Mouse (Mus musculus) forebrain, postnatal 0 days (tissue): ENCODE data around the gene Pde1a. TPM values are rescaled to one million over a fixed set of nuclear protein-coding genes. Genes with fewer than 3 reads are reported as not detected.

ENCODE experiments used
- ATAC-seq: fragments of 200-750 bp; cut with Nextera tagmentation; 2 replicates; pipeline ENCODE4 v1.8.0; 2017; ENCODE audit warnings: mild to moderate bottlenecking, moderate library complexity
- DNase-seq: peaks from one replicate; pipeline ENCODE4 v3.0.0-alpha.2; 2015
- H3K27ac ChIP-seq: fragments of 300-500 bp; sonication (generic); 2 replicates; pipeline ENCODE4 v1.5.1; 2014; ENCODE audit warnings: low read depth, mild to moderate bottlenecking, antibody characterized with exemption, low read length, moderate library complexity, mixed read lengths
- H3K27me3 ChIP-seq: fragments of 300-500 bp; sonication (generic); 2 replicates; pipeline ENCODE4 v1.6.1; 2014; ENCODE audit warnings: mild to moderate bottlenecking, low read length, mixed read lengths; ENCODE audit not compliant: insufficient read depth
- H3K36me3 ChIP-seq: fragments of 300-500 bp; sonication (generic); 2 replicates; pipeline ENCODE4 v1.6.1; 2014; ENCODE audit warnings: mild to moderate bottlenecking, moderate library complexity; ENCODE audit not compliant: insufficient read depth
- H3K4me1 ChIP-seq: fragments of 300-500 bp; sonication (generic); 2 replicates; pipeline ENCODE4 v1.6.1; 2014; ENCODE audit warnings: antibody characterized with exemption; ENCODE audit not compliant: insufficient read depth
- H3K4me2 ChIP-seq: fragments of 300-500 bp; sonication (generic); 2 replicates; pipeline ENCODE4 v1.6.1; 2014; ENCODE audit warnings: low read depth, mild to moderate bottlenecking, moderate library complexity
- H3K4me3 ChIP-seq: fragments of 300-500 bp; sonication (generic); 2 replicates; pipeline ENCODE4 v1.5.1; 2014; ENCODE audit warnings: low read depth, low read length, mixed read lengths
- H3K9ac ChIP-seq: fragments of 300-500 bp; sonication (generic); 2 replicates; pipeline ENCODE4 v1.6.1; 2014; ENCODE audit warnings: mild to moderate bottlenecking
- H3K9me3 ChIP-seq: fragments of 300-500 bp; sonication (generic); 2 replicates; pipeline ENCODE4 v1.6.1; 2016; ENCODE audit warnings: low read length
- CTCF ChIP-seq: sonication (generic); IDR thresholded peaks from 2 replicates; pipeline ENCODE4 v1.5.1; 2016; ENCODE audit warnings: antibody characterized with exemption, control low read depth, low read depth
- WGBS: fragments of 180-500 bp; shearing (Covaris S2); extraction: QIAGEN DNeasy Blood & Tissue Kit; methylation state at CpG from one replicate; pipeline ENCODE4 v1.1.7; 2014; 5-methylcytosine and 5-hydroxymethylcytosine counted together
- polyA plus RNA-seq: library from polyadenylated mRNA; unstranded; fragments of >200 nt; fragmentation: Nextera tagmentation; extraction: Ambion mirVana; gene quantifications from 2 replicates; pipeline ENCODE4 v1.2.1, GENCODE M21; 2015
- total RNA-seq: library from RNA; depleted of rRNA; stranded (reverse); fragments of >200 nt; gene quantifications from 2 replicates; pipeline ENCODE4 v1.2.3, GENCODE M21; 2014

The Pde1a gene
- total and polyA plus RNA-seq, 2 experiments from 2014 or later, result 45.8 to 48.9 TPM

- no peak for TF ChIP-seq CTCF
- H3K4me1 ChIP-seq, result no peaks in the 10 kb centered on the region
- no peaks in the 10 kb centered on the region for H3K27me3 ChIP-seq
- DNase-seq (no peak), ATAC-seq (no peak)
- H3K9me3 ChIP-seq, result no peaks in the 10 kb centered on the region
- H3K9ac ChIP-seq, result no peak overlapping the region
- H3K4me3 ChIP-seq, result no peak overlapping the region
- no peak overlapping the region for H3K4me2 ChIP-seq
- no peaks in the 10 kb centered on the region for H3K36me3 ChIP-seq
- no peak overlapping the region for H3K27ac ChIP-seq
- WGBS, result 87% methylated on average over 4 of the region's 4 CpGs
These were observed 164.3 kb downstream of the Pde1a start for GRCm38 (mm10) chr2:79964964-79965363.

- no peak overlapping the region for H3K27ac ChIP-seq
- no peaks in the 10 kb centered on the region for H3K9me3 ChIP-seq
- H3K36me3 ChIP-seq, result no peaks in the 10 kb centered on the region
- 81% methylated on average over 4 of the region's 4 CpGs for WGBS
- DNase-seq (no peak), ATAC-seq (no peak)
- H3K4me1 ChIP-seq, result no peaks in the 10 kb centered on the region
- H3K4me2 ChIP-seq, result no peak overlapping the region
- H3K4me3 ChIP-seq, result no peak overlapping the region
- H3K27me3 ChIP-seq, result no peaks in the 10 kb centered on the region
- no peak overlapping the region for H3K9ac ChIP-seq
- TF ChIP-seq CTCF, result no peak
These were observed 167.8 kb downstream of the Pde1a start for GRCm38 (mm10) chr2:79961421-79961820.

GRCm38 (mm10) chr2:79957659-79958340, 171.5 kb downstream of the Pde1a start:
- WGBS, result 88% methylated on average over 6 of the region's 6 CpGs
- ATAC-seq (no peak), DNase-seq (no peak)
- H3K4me2 ChIP-seq, result no peak overlapping the region
- no peak overlapping the region for H3K4me3 ChIP-seq
- no peak overlapping the region for H3K9ac ChIP-seq
- H3K36me3 ChIP-seq, result no peaks in the 10 kb centered on the region
- H3K27me3 ChIP-seq, result no peaks in the 10 kb centered on the region
- no peak overlapping the region for H3K27ac ChIP-seq
- no peaks in the 10 kb centered on the region for H3K9me3 ChIP-seq
- TF ChIP-seq CTCF, result no peak
- H3K4me1 ChIP-seq, result no peaks in the 10 kb centered on the region

GRCm38 (mm10) chr2:79945898-79946675, 183.2 kb downstream of the Pde1a start:
- ATAC-seq (no peak), DNase-seq (no peak)
- no peaks in the 10 kb centered on the region for H3K27me3 ChIP-seq
- H3K27ac ChIP-seq, result no peak overlapping the region
- no peak overlapping the region for H3K9ac ChIP-seq
- no peak overlapping the region for H3K4me3 ChIP-seq
- no peaks in the 10 kb centered on the region for H3K4me1 ChIP-seq
- 79% methylated on average over 8 of the region's 8 CpGs for WGBS
- no peaks in the 10 kb centered on the region for H3K9me3 ChIP-seq
- TF ChIP-seq CTCF, result no peak
- no peak overlapping the region for H3K4me2 ChIP-seq
- no peaks in the 10 kb centered on the region for H3K36me3 ChIP-seq

GRCm38 (mm10) chr2:79934660-79935059, 194.6 kb downstream of the Pde1a start:
- Histone ChIP-seq H3K9ac (no peak overlapping the region), H3K4me3 (no peak overlapping the region), H3K4me2 (no peak overlapping the region), H3K4me1 (no peaks in the 10 kb centered on the region), H3K27ac (no peak overlapping the region), H3K9me3 (no peaks in the 10 kb centered on the region), H3K36me3 (no peaks in the 10 kb centered on the region), H3K27me3 (no peaks in the 10 kb centered on the region)
- ATAC-seq (no peak), DNase-seq (no peak)
- WGBS, result 47% methylated on average over 5 of the region's 5 CpGs
- no peak for TF ChIP-seq CTCF

- ATAC-seq, result no peak
- Histone ChIP-seq H3K4me2 (no peak overlapping the region), H3K27ac (no peak overlapping the region), H3K4me3 (no peak overlapping the region), H3K27me3 (no peaks in the 10 kb centered on the region), H3K9ac (no peak overlapping the region), H3K36me3 (no peaks in the 10 kb centered on the region), H3K4me1 (no peaks in the 10 kb centered on the region), H3K9me3 (no peaks in the 10 kb centered on the region)
- TF ChIP-seq CTCF, result no peak; the same call in 1 of the 2 replicates
- DNase-seq, result no peak
These were observed 206.9 kb downstream of the Pde1a start for GRCm38 (mm10) chr2:79922356-79922755.

- Histone ChIP-seq H3K36me3 (no peaks in the 10 kb centered on the region), H3K4me1 (no peaks in the 10 kb centered on the region), H3K27me3 (no peaks in the 10 kb centered on the region), H3K4me2 (no peak overlapping the region), H3K27ac (no peak overlapping the region), H3K4me3 (no peak overlapping the region), H3K9ac (no peak overlapping the region), H3K9me3 (no peaks in the 10 kb centered on the region)
- peak; percentile 94; the same call in 1 of the 2 replicates for ATAC-seq
- no peak for TF ChIP-seq CTCF
- DNase-seq, result no peak
- 72% methylated on average over 4 of the region's 4 CpGs for WGBS
These were observed 207.9 kb downstream of the Pde1a start for GRCm38 (mm10) chr2:79921375-79921774.
